ENCODE assay signal across 21 mouse cellular contexts in the genomic region with DNA sequence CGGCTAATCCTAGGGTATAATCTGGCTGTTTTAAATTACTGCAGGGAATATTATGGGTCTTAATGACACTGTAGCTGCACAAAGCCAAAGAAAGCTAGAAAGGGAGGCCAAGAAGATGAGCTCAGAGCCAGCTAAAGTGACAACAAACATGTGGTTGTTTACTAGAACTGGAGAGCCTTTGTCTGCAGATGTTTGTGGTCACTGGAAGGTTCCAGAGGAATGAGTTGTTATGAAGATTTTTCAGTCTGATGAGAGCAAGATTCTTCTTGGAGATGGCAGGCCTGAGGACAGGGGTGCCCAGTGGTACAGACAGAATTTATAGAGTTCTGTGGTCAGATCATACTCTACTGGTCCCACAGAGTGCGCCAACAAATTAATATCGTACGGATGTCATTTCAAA. TPM values are rescaled to one million over a fixed set of nuclear protein-coding genes. Genes with fewer than 3 reads are reported as not detected.
A peak's percentile ranks its signal among the peaks of the same experiment; 100 is the strongest.
DNase-seq lines count a peak whose midpoint lies in the region; ATAC-seq lines count a peak whose summit lies in the region.
"Had no signal": no experiment of that assay in that cellular context is flagged by ENCODE, and none has a peak within 500 bp of the region (broad histone marks: within the 10 kb centered on the region; RNA-seq: fewer than 3 reads in every experiment).

No protein-coding gene starts in this region.

- no peak overlapping the region for H3K4me3 ChIP-seq in midbrain, embryonic 14.5 days (replicated peaks; ENCODE audit: low read depth, low read length)
- H3K4me3 ChIP-seq: embryonic facial prominence, embryonic 12.5 days; forebrain, embryonic 10.5 days; heart, embryonic 12.5 days; limb, embryonic 13.5 days; liver, embryonic 15.5 days; neural tube, embryonic 12.5 days had no signal

- WGBS in midbrain, embryonic 14.5 days: 70% methylated on average over 4 of the region's 4 CpGs

- peak overlapping the region; percentile 49; the same call in 1 of the 2 replicates for H3K27ac ChIP-seq in midbrain, embryonic 14.5 days (replicated peaks; ENCODE audit: low read depth, low read length)
- H3K27ac ChIP-seq: forebrain, embryonic 10.5 days; limb, embryonic 13.5 days; liver, embryonic 15.5 days; neural tube, embryonic 12.5 days had no signal

- H3K4me1 ChIP-seq in midbrain, embryonic 14.5 days (ENCODE audit: control insufficient read depth, insufficient read depth, low read length): no peaks in the 10 kb centered on the region
- H3K4me1 ChIP-seq: embryonic facial prominence, embryonic 12.5 days; forebrain, embryonic 10.5 days; heart, embryonic 12.5 days; limb, embryonic 13.5 days; liver, embryonic 15.5 days; neural tube, embryonic 12.5 days had no signal

- no peaks in the 10 kb centered on the region for H3K27me3 ChIP-seq in midbrain, embryonic 14.5 days (ENCODE audit: control insufficient read depth, insufficient read depth, low read length)
- H3K27me3 ChIP-seq: embryonic facial prominence, embryonic 12.5 days; heart, embryonic 12.5 days; limb, embryonic 13.5 days; liver, embryonic 15.5 days; neural tube, embryonic 12.5 days had no signal

- no peaks in the 10 kb centered on the region for H3K36me3 ChIP-seq in midbrain, embryonic 14.5 days (ENCODE audit: control insufficient read depth, insufficient read depth, low read length)
- H3K36me3 ChIP-seq: forebrain, embryonic 10.5 days; G1E; liver, embryonic 15.5 days; neural tube, embryonic 12.5 days had no signal

- no peaks in the 10 kb centered on the region for H3K9me3 ChIP-seq in midbrain, embryonic 14.5 days (ENCODE audit: control insufficient read depth, low read length)
- H3K9me3 ChIP-seq: embryonic facial prominence, embryonic 12.5 days; forebrain, embryonic 10.5 days; G1E; heart, embryonic 12.5 days; limb, embryonic 13.5 days; liver, embryonic 15.5 days; neural tube, embryonic 12.5 days had no signal

- ATAC-seq in midbrain, embryonic 14.5 days (ENCODE audit: low FRiP score, low TSS enrichment): no peak
- ATAC-seq: CD4-positive, CD25-positive, alpha-beta regulatory T cell, adult 4 months; inflammation-experienced regulatory T-cells, adult 6 months had no signal

- H3K4me2 ChIP-seq in midbrain, embryonic 14.5 days (ENCODE audit: low read length): no peak overlapping the region
- H3K4me2 ChIP-seq: embryonic facial prominence, embryonic 12.5 days; heart, embryonic 12.5 days; limb, embryonic 13.5 days; liver, embryonic 15.5 days; neural tube, embryonic 12.5 days had no signal

- peak; percentile 11 for DNase-seq in layer of hippocampus, adult 11-12 months (ENCODE audit: low spot score)
- DNase-seq in layer of hippocampus, postnatal 10 days (ENCODE audit: low spot score in 2 of 2): no peak
- peak; percentile 78 for DNase-seq in 3T3-L1 (ENCODE audit: low read depth, low spot score)
- peak; percentile 69 for DNase-seq in Muller cell, postnatal 12 days (ENCODE audit: inconsistent ontology term)
- no peak for DNase-seq in midbrain, embryonic 14.5 days
- DNase-seq in frontal cortex, postnatal 14 days (ENCODE audit: low spot score in 2 of 2): no peak
- DNase-seq in lung, postnatal 14 days: no peak
- DNase-seq: adrenal gland, adult 8-10 months; cerebellum, adult 11-12 months; heart, postnatal 36 days; kidney, postnatal 4 days; right cerebral cortex, postnatal 14 days had no signal

- no peak overlapping the region for H3K9ac ChIP-seq in midbrain, embryonic 14.5 days (replicated peaks; ENCODE audit: low read length)
- H3K9ac ChIP-seq: embryonic facial prominence, embryonic 12.5 days; heart, embryonic 12.5 days; limb, embryonic 13.5 days; liver, embryonic 15.5 days; neural tube, embryonic 12.5 days had no signal

RNA-seq across cellular contexts. Expression of a gene that starts 18.5 kb away (rescaled TPM):
- total RNA-seq in layer of hippocampus, postnatal 10 days (2021): 10 to 100 TPM; 62.6 to 73.8 TPM
- 131 and 143 TPM in 2 replicates for polyA plus RNA-seq in midbrain, embryonic 14.5 days (2014; fragmentation: Nextera tagmentation; extraction: Ambion mirVana)

Comparison
In these comparisons a context has a peak if more than half of its experiments do, and no peak if none do; other contexts are left out.
1. DNase-seq: peak in layer of hippocampus, adult 11-12 months (single experiment), 3T3-L1 (single experiment) and Muller cell, postnatal 12 days (single experiment); none in layer of hippocampus, postnatal 10 days (0 of 2), midbrain, embryonic 14.5 days (single experiment), frontal cortex, postnatal 14 days (0 of 2) and lung, postnatal 14 days (single experiment).